Mouse (Mus musculus) gastrocnemius, adult 2 months (tissue): ENCODE results near the gene Ccdc47. TPM values are rescaled to one million over a fixed set of nuclear protein-coding genes. Genes with fewer than 3 reads are reported as not detected.

Experiments used
- DNase-seq: peaks from one replicate; pipeline ENCODE4 v3.0.0; 2022
- H3K27ac ChIP-seq: fragments of 200-600 bp; 2 replicates; pipeline ENCODE4 v1.8.1; 2022; ENCODE audit warnings: mild to moderate bottlenecking
- H3K4me3 ChIP-seq: fragments of 200-600 bp; 2 replicates; pipeline ENCODE4 v1.8.1; 2022; ENCODE audit warnings: mild to moderate bottlenecking, moderate library complexity
- CTCF ChIP-seq: fragments of 200-600 bp; IDR thresholded peaks from 2 replicates; pipeline ENCODE4 v1.8.1; 2022; ENCODE audit warnings: antibody characterized with exemption, mild to moderate bottlenecking, moderate library complexity
- intact Hi-C: fragments of 180-260 bp; cut with DNase I; formaldehyde crosslinking; loops from one replicate; pipeline ENCODE4 v1.15.1; 2025
- long read RNA-seq, 2 experiments: library from polyadenylated mRNA; stranded (forward); transcript quantifications; one replicate each; pipeline ENCODE4 v2.0.0; 2021
- total RNA-seq, 2 experiments: library from RNA; stranded (reverse); gene quantifications; 2 replicates each; pipeline ENCODE4 v1.2.3; 2021

Gene Ccdc47
- 10 to 100 TPM; 68.3 to 78.9 TPM for total RNA-seq
- long read RNA-seq, experiment 1, full-length matches to known transcripts, result 125 of 156 reads
- long read RNA-seq, experiment 1, partial matches to known transcripts, result 18 of 156 reads
- long read RNA-seq, experiment 1, other reads (novel, unspliced or antisense), result 13 of 156 reads
- long read RNA-seq, experiment 2, full-length matches to known transcripts, result 121 of 136 reads
- long read RNA-seq, experiment 2, partial matches to known transcripts, result 13 of 136 reads
- long read RNA-seq, experiment 2, other reads (novel, unspliced or antisense), result 2 of 136 reads

GRCm38 (mm10) chr11:106215927-106216729 lies at the start of gene Ccdc47:
TSS of gene Ccdc47 (minus strand) at chr11:106216344.
- intact Hi-C loops, result loop anchor here (5.0 kb wide), 2 partner anchors 41 to 56 kb away; partner anchors contain the start of genes Ftsj3, Psmc5 and Smarcd2
- DNase-seq, result peak; percentile 97
- peak within 1 kb of the TSS; percentile 94 for H3K4me3 ChIP-seq
- H3K27ac ChIP-seq, result peak within 1 kb of the TSS; percentile 98
- no peak for TF ChIP-seq CTCF

- no peak overlapping the region for H3K4me3 ChIP-seq
- no peak for DNase-seq
- TF ChIP-seq CTCF, result no peak
- intact Hi-C loops, result no loop called here
- H3K27ac ChIP-seq, result no peak overlapping the region
Observed at GRCm38 (mm10) chr11:106265570-106265969, 49.4 kb upstream of the Ccdc47 start.

GRCm38 (mm10) chr11:106264988-106265387 lies 48.8 kb upstream of the Ccdc47 start:
- intact Hi-C loops, result no loop called here
- DNase-seq, result no peak
- no peak for TF ChIP-seq CTCF
- no peak overlapping the region for H3K4me3 ChIP-seq
- H3K27ac ChIP-seq, result no peak overlapping the region

GRCm38 (mm10) chr11:106263963-106264362 lies 47.8 kb upstream of the Ccdc47 start:
- Histone ChIP-seq H3K4me3 (no peak overlapping the region), H3K27ac (peak overlapping the region; percentile 17; the same call in 1 of the 2 replicates)
- intact Hi-C loops, result no loop called here
- DNase-seq, result no peak
- TF ChIP-seq CTCF, result no peak

- no peak overlapping the region for H3K27ac ChIP-seq
- no peak for DNase-seq
- no peak for TF ChIP-seq CTCF
- no peak overlapping the region for H3K4me3 ChIP-seq
- intact Hi-C loops, result no loop called here
Observed at GRCm38 (mm10) chr11:106260826-106261450, 44.8 kb upstream of the Ccdc47 start.

- Histone ChIP-seq H3K4me3 (peak overlapping the region; percentile 97), H3K27ac (peak overlapping the region; percentile 94)
- TF ChIP-seq CTCF, result peak; percentile 54
- no peak for DNase-seq
- intact Hi-C loops, result loop anchor here (1.0 to 5.0 kb wide), 3 partner anchors 20 to 136 kb away; partner anchors contain the start of genes Ccdc47, Ddx42 and Tcam1
Observed at GRCm38 (mm10) chr11:106256775-106257174, 40.6 kb upstream of the Ccdc47 start.

GRCm38 (mm10) chr11:106255685-106256451 lies 39.7 kb upstream of the Ccdc47 start, which contains the start of the genes Ftsj3 and Psmc5:
TSS of gene Ftsj3 (minus strand) at chr11:106256079.
TSS of gene Psmc5 (plus strand) at chr11:106256154.
- peak within 1 kb of the TSS; percentile 94 for H3K27ac ChIP-seq
- intact Hi-C loops, result loop anchor here (1.0 to 5.0 kb wide), 3 partner anchors 20 to 137 kb away; partner anchors contain the start of genes Ccdc47, Ddx42 and Tcam1

GRCm38 (mm10) chr11:106255174-106255573 lies 39.0 kb upstream of the Ccdc47 start:
- Histone ChIP-seq H3K4me3 (peak overlapping the region; percentile 97), H3K27ac (peak overlapping the region; percentile 94)
- TF ChIP-seq CTCF, result no peak
- no peak for DNase-seq
- intact Hi-C loops, result loop anchor here (5.0 kb wide), 1 partner anchor 38 kb away; the partner anchor contains the start of genes Ccdc47 and Ddx42

More at GRCm38 (mm10) chr11:106255685-106256451, 39.7 kb upstream of the Ccdc47 start, which contains the start of the genes Ftsj3 and Psmc5:
- H3K4me3 ChIP-seq, result peak within 1 kb of the TSS; percentile 97
- TF ChIP-seq CTCF, result peak; percentile 0; the same call in 1 of the 2 replicates
- peak; percentile 99 for DNase-seq

GRCm38 (mm10) chr11:106254767-106255166 lies 38.6 kb upstream of the Ccdc47 start:
- intact Hi-C loops, result loop anchor here (5.0 kb wide), 1 partner anchor 37 kb away; the partner anchor contains the start of genes Ccdc47 and Ddx42
- no peak for DNase-seq
- Histone ChIP-seq H3K27ac (peak overlapping the region; percentile 94), H3K4me3 (peak overlapping the region; percentile 97)
- TF ChIP-seq CTCF, result no peak

- intact Hi-C loops, result no loop called here
- TF ChIP-seq CTCF, result no peak
Observed at GRCm38 (mm10) chr11:106249326-106249725, 33.2 kb upstream of the Ccdc47 start.

GRCm38 (mm10) chr11:106246834-106247233 lies 30.7 kb upstream of the Ccdc47 start:
- DNase-seq, result no peak
- intact Hi-C loops, result no loop called here
- peak; percentile 55 for TF ChIP-seq CTCF
- no peak overlapping the region for H3K27ac ChIP-seq
- no peak overlapping the region for H3K4me3 ChIP-seq

More at GRCm38 (mm10) chr11:106249326-106249725, 33.2 kb upstream of the Ccdc47 start:
- no peak overlapping the region for H3K4me3 ChIP-seq
- no peak for DNase-seq
- no peak overlapping the region for H3K27ac ChIP-seq
